ENCODE assay signal across 32 mouse cellular contexts in genomic region chr12:31280318-31280717, GRCm38 (mm10). TPM values are rescaled to one million over a fixed set of nuclear protein-coding genes. Genes with fewer than 3 reads are reported as not detected.
DNase-seq lines count a peak whose midpoint lies in the region; ATAC-seq and TF ChIP-seq lines count a peak whose summit lies in the region.
"Had no signal": no experiment of that assay in that cellular context is flagged by ENCODE, and none has a peak within 500 bp of the region (broad histone marks: within the 10 kb centered on the region; RNA-seq: fewer than 3 reads in every experiment).

No protein-coding gene starts in this region.

- ATAC-seq in heart, embryonic 13.5 days (ENCODE audit: extremely low read depth, insufficient number of reproducible peaks, low FRiP score, low TSS enrichment) = no peak
- ATAC-seq in lung, postnatal 0 days = no peak
- ATAC-seq in intestine, postnatal 0 days = no peak

- intact Hi-C loops in heart, postnatal 25 days (cut with DNase I) = no loop called here

- no peak for TF ChIP-seq EP300 in lung, postnatal 0 days (IDR thresholded peaks at IDR 0.05)

- no peaks in the 10 kb centered on the region for H3K27me3 ChIP-seq in heart, embryonic 13.5 days (replicated peaks)
- no peaks in the 10 kb centered on the region for H3K27me3 ChIP-seq in lung, postnatal 0 days (replicated peaks; ENCODE audit: insufficient read depth, low read length)
- H3K27me3 ChIP-seq in intestine, postnatal 0 days (replicated peaks; ENCODE audit: control insufficient read depth, insufficient read depth, low read length) = no peaks in the 10 kb centered on the region
- H3K27me3 ChIP-seq: embryonic facial prominence, embryonic 15.5 days; forebrain, embryonic 13.5 days; limb, embryonic 15.5 days; lung, embryonic 15.5 days; neural tube, embryonic 15.5 days; stomach, embryonic 15.5 days had no signal

- TF ChIP-seq CTCF in lung, postnatal 0 days (IDR thresholded peaks at IDR 0.05) = no peak
- TF ChIP-seq CTCF in intestine, postnatal 0 days (IDR thresholded peaks at IDR 0.05; ENCODE audit: low read depth) = no peak

- WGBS in heart, embryonic 13.5 days = 33% methylated on average over 7 of the region's 7 CpGs
- 56% methylated on average over 7 of the region's 7 CpGs for WGBS in lung, postnatal 0 days
- WGBS in intestine, postnatal 0 days = 75% methylated on average over 7 of the region's 7 CpGs

- peak; percentile 90 for DNase-seq in heart, adult 11 months
- DNase-seq in heart, adult 8-10 months (ENCODE audit: low spot score) = no peak
- DNase-seq in heart, postnatal 25 days (ENCODE audit: low spot score) = no peak
- DNase-seq in lung, postnatal 0 days (ENCODE audit: low spot score) = peak; percentile 4
- no peak for DNase-seq in lung, postnatal 4 days
- DNase-seq: cerebellum, adult 8-10 months; cerebellum, postnatal 25 days; gastrocnemius, postnatal 14 days; kidney, adult 11 months; kidney, postnatal 14 days; layer of hippocampus, adult 9-11 months; retina, postnatal 1 day; right cerebral cortex, postnatal 25 days had no signal

- H3K36me3 ChIP-seq in heart, embryonic 13.5 days = peaks cover 99% of the 10 kb centered on the region
- H3K36me3 ChIP-seq in lung, postnatal 0 days (ENCODE audit: insufficient read depth, low read length) = peaks cover 18% of the 10 kb centered on the region; the same call in 1 of the 2 replicates
- peaks cover 22% of the 10 kb centered on the region; the same call in 1 of the 2 replicates for H3K36me3 ChIP-seq in intestine, postnatal 0 days (ENCODE audit: control insufficient read depth, insufficient read depth)
- H3K36me3 ChIP-seq: neural tube, embryonic 15.5 days had no signal

- peak overlapping the region; percentile 17 for H3K4me2 ChIP-seq in heart, embryonic 13.5 days
- no peak overlapping the region for H3K4me2 ChIP-seq in lung, postnatal 0 days (replicated peaks; ENCODE audit: low read depth, low read length)
- no peak overlapping the region for H3K4me2 ChIP-seq in intestine, postnatal 0 days (replicated peaks; ENCODE audit: low read depth)
- H3K4me2 ChIP-seq: embryonic facial prominence, embryonic 15.5 days; forebrain, embryonic 13.5 days; hindbrain, embryonic 14.5 days; limb, embryonic 15.5 days; lung, embryonic 15.5 days; neural tube, embryonic 15.5 days; stomach, embryonic 15.5 days had no signal

- H3K9me3 ChIP-seq in heart, embryonic 13.5 days = no peaks in the 10 kb centered on the region
- no peaks in the 10 kb centered on the region for H3K9me3 ChIP-seq in lung, postnatal 0 days (ENCODE audit: low read length)
- no peaks in the 10 kb centered on the region for H3K9me3 ChIP-seq in intestine, postnatal 0 days (ENCODE audit: control insufficient read depth)
- H3K9me3 ChIP-seq: embryonic facial prominence, embryonic 10.5 days; embryonic facial prominence, embryonic 15.5 days; forebrain, embryonic 13.5 days; limb, embryonic 10.5 days; limb, embryonic 15.5 days; lung, embryonic 15.5 days; neural tube, embryonic 15.5 days; stomach, embryonic 15.5 days had no signal

- H3K4me1 ChIP-seq in heart, embryonic 13.5 days = peaks cover 70% of the 10 kb centered on the region
- H3K4me1 ChIP-seq in lung, postnatal 0 days (ENCODE audit: insufficient read depth, low read depth, low read length) = peaks cover 10% of the 10 kb centered on the region; the same call in 1 of the 2 replicates
- no peaks in the 10 kb centered on the region for H3K4me1 ChIP-seq in intestine, postnatal 0 days (replicated peaks; ENCODE audit: control insufficient read depth, insufficient read depth, low read length)
- H3K4me1 ChIP-seq: limb, embryonic 10.5 days; neural tube, embryonic 15.5 days had no signal

- H3K9ac ChIP-seq in heart, embryonic 13.5 days = peak overlapping the region; percentile 2; the same call in 1 of the 2 replicates
- no peak overlapping the region for H3K9ac ChIP-seq in lung, postnatal 0 days (replicated peaks; ENCODE audit: low read depth)
- no peak overlapping the region for H3K9ac ChIP-seq in intestine, postnatal 0 days (ENCODE audit: low read depth, low read length)
- H3K9ac ChIP-seq: embryonic facial prominence, embryonic 15.5 days; forebrain, embryonic 13.5 days; hindbrain, embryonic 14.5 days; limb, embryonic 15.5 days; liver, embryonic 14.5 days; lung, embryonic 15.5 days; neural tube, embryonic 15.5 days; stomach, embryonic 15.5 days had no signal

- peak overlapping the region; percentile 78 for H3K27ac ChIP-seq in heart, embryonic 13.5 days (replicated peaks)
- H3K27ac ChIP-seq in lung, postnatal 0 days (ENCODE audit: low read length) = no peak overlapping the region
- H3K27ac ChIP-seq in intestine, postnatal 0 days (ENCODE audit: low read depth, low read length) = no peak overlapping the region
- H3K27ac ChIP-seq: embryonic facial prominence, embryonic 10.5 days; embryonic facial prominence, embryonic 15.5 days; forebrain, embryonic 13.5 days; hindbrain, embryonic 14.5 days; limb, embryonic 10.5 days; limb, embryonic 15.5 days; liver, embryonic 14.5 days; macrophage; neural tube, embryonic 15.5 days had no signal

- H3K4me3 ChIP-seq in heart, embryonic 13.5 days = no peak overlapping the region
- no peak overlapping the region for H3K4me3 ChIP-seq in lung, postnatal 0 days (ENCODE audit: low read depth, low read length)
- H3K4me3 ChIP-seq in intestine, postnatal 0 days (ENCODE audit: low read depth, low read length) = no peak overlapping the region
- H3K4me3 ChIP-seq: embryonic facial prominence, embryonic 10.5 days; embryonic facial prominence, embryonic 15.5 days; forebrain, embryonic 13.5 days; limb, embryonic 10.5 days; limb, embryonic 15.5 days; lung, embryonic 15.5 days; neural tube, embryonic 15.5 days; stomach, embryonic 15.5 days had no signal

RNA-seq across cellular contexts. Expression of gene Lamb1, which starts 15.3 kb away (rescaled TPM):
- total RNA-seq in heart, adult 8-10 months (2022) = 10 to 100 TPM; 44.0 to 51.1 (median 48.7) TPM
- polyA plus RNA-seq in heart, embryonic 13.5 days (2015; fragmentation: Nextera tagmentation; extraction: Ambion mirVana) = 90.6 and 91.3 TPM in 2 replicates
- total RNA-seq in heart, postnatal 25 days (2021) = 10 to 100 TPM; 87.5 to 89.2 TPM
- polyA plus RNA-seq in lung, postnatal 0 days (2015; fragmentation: Nextera tagmentation; extraction: Ambion mirVana) = 54.8 and 56.0 TPM in 2 replicates
- 25.8 and 27.5 TPM in 2 replicates for polyA plus RNA-seq in intestine, postnatal 0 days (2015; fragmentation: Nextera tagmentation; extraction: Ambion mirVana)
- total RNA-seq: hematopoietic stem cell, adult 5-6 weeks; megakaryocyte-erythroid progenitor cell, adult 5-6 weeks; MEL had no signal

RNA-seq across cellular contexts. Expression of gene Gm6993, which starts 39.7 kb away (rescaled TPM):
- not detected for total RNA-seq in heart, adult 8-10 months (2022)
- polyA plus RNA-seq in heart, embryonic 13.5 days (2015; fragmentation: Nextera tagmentation; extraction: Ambion mirVana) = not detected in 2 replicates
- not detected for total RNA-seq in heart, postnatal 25 days (2021)
- polyA plus RNA-seq in lung, postnatal 0 days (2015; fragmentation: Nextera tagmentation; extraction: Ambion mirVana) = not detected in 2 replicates
- polyA plus RNA-seq in intestine, postnatal 0 days (2015; fragmentation: Nextera tagmentation; extraction: Ambion mirVana) = not detected in 2 replicates
- total RNA-seq: gastrocnemius, postnatal 14 days; hematopoietic stem cell, adult 5-6 weeks; left cerebral cortex, postnatal 10 days; megakaryocyte-erythroid progenitor cell, adult 5-6 weeks; MEL had no signal
- polyA plus RNA-seq: embryonic facial prominence, embryonic 10.5 days; embryonic facial prominence, embryonic 15.5 days; forebrain, embryonic 13.5 days; hindbrain, embryonic 14.5 days; kidney, embryonic 14.5 days; limb, embryonic 10.5 days; limb, embryonic 15.5 days; liver, embryonic 14.5 days; lung, embryonic 15.5 days; macrophage; midbrain, embryonic 14.5 days; neural tube, embryonic 15.5 days; stomach, embryonic 15.5 days had no signal

Comparison
In these comparisons a context has a peak if more than half of its experiments do, and no peak if none do; other contexts are left out.
1. DNase-seq: peak in heart, adult 11 months (single experiment) and lung, postnatal 0 days (single experiment); none in heart, adult 8-10 months (single experiment), heart, postnatal 25 days (single experiment) and lung, postnatal 4 days (0 of 2).